Mouse (Mus musculus) forebrain, embryonic 15.5 days (tissue): ENCODE data around the gene Edar. TPM values are rescaled to one million over a fixed set of nuclear protein-coding genes. Genes with fewer than 3 reads are reported as not detected.
A peak's percentile ranks its signal among the peaks of the same experiment; 100 is the strongest.

Source experiments
- ATAC-seq: fragments of 200-750 bp; cut with Nextera tagmentation; replicated peaks from 2 replicates; pipeline ENCODE4 v1.8.0; 2017; ENCODE audit warnings: mild to moderate bottlenecking, moderate TSS enrichment, moderate library complexity
- H3K27ac ChIP-seq: fragments of 300-500 bp; sonication (generic); replicated peaks from 2 replicates; pipeline ENCODE4 v1.5.1; 2015; ENCODE audit warnings: mild to moderate bottlenecking, inconsistent platforms
- H3K27me3 ChIP-seq: fragments of 300-500 bp; sonication (generic); 2 replicates; pipeline ENCODE4 v1.6.1; 2015; ENCODE audit warnings: inconsistent platforms
- H3K36me3 ChIP-seq: fragments of 300-500 bp; sonication (generic); 2 replicates; pipeline ENCODE4 v1.6.1; 2015; ENCODE audit warnings: mild to moderate bottlenecking, inconsistent platforms
- H3K4me1 ChIP-seq: fragments of 300-500 bp; sonication (generic); 2 replicates; pipeline ENCODE4 v1.6.1; 2015; ENCODE audit warnings: inconsistent platforms
- H3K4me2 ChIP-seq: fragments of 300-500 bp; sonication (generic); replicated peaks from 2 replicates; pipeline ENCODE4 v1.6.1; 2015; ENCODE audit warnings: mild to moderate bottlenecking, inconsistent platforms
- H3K4me3 ChIP-seq: fragments of 300-500 bp; sonication (generic); 2 replicates; pipeline ENCODE4 v1.5.1; 2015; ENCODE audit warnings: mild to moderate bottlenecking, inconsistent platforms
- H3K9ac ChIP-seq: fragments of 300-500 bp; sonication (generic); replicated peaks from 2 replicates; pipeline ENCODE4 v1.6.1; 2015; ENCODE audit warnings: mild to moderate bottlenecking, inconsistent platforms
- H3K9me3 ChIP-seq: fragments of 300-500 bp; sonication (generic); 2 replicates; pipeline ENCODE4 v1.6.1; 2016; ENCODE audit warnings: inconsistent platforms
- WGBS: fragments of 180-500 bp; shearing (Covaris S2); methylation state at CpG from one replicate; pipeline ENCODE4 v1.1.7; 2015; ENCODE audit warnings: mixed read lengths; 5-methylcytosine and 5-hydroxymethylcytosine counted together
- polyA plus RNA-seq: library from polyadenylated mRNA; unstranded; fragments of >200 nt; fragmentation: Nextera tagmentation; extraction: Ambion mirVana; gene quantifications from 2 replicates; pipeline ENCODE4 v1.2.1, GENCODE M21; 2015

The Edar gene
- polyA plus RNA-seq, 1 experiment from 2014 or later: 0.90 TPM

DNA sequence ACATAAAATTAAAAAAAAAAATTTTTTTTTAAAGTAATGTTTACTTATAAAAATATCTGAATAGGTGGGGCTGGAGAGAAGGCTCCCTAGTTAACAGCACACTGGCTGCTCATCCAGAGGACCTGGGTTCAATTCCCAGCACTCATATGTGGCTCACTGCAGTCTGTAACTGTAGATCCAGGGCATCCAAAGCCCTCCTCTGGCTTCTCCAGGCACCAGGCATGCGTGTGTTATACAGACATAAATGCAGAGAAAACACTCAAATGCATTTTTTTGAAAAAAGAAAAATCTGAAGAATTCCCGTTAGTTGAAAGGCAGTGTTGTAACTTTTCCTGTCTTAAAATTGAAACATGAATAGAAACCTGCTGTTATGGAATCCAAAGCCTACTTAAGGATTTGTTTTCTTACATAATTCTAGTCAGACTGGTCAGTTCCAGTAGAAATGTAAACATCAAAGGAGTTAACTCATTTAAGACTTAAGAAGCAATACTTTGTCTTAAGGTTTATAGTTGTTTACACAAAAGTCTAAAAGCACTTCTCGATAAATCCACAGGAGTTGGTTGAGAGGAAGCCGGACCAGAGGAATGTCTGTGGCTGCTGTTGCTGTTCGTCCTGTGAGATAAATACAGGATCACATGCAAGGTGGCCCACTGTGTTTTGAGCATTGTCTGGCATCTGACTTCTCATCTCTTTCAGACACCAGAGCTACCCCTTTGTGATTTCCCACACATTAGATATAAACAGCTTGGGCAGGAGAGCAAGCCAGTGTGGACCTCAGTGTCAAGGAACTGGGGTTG, 89.8 kb downstream of the Edar start:
- no peaks in the 10 kb centered on the region for H3K27me3 ChIP-seq
- H3K4me2 ChIP-seq: no peak overlapping the region
- WGBS: 81% methylated on average over 5 of the region's 5 CpGs
- no peak overlapping the region for H3K4me3 ChIP-seq
- no peaks in the 10 kb centered on the region for H3K9me3 ChIP-seq
- H3K4me1 ChIP-seq: no peaks in the 10 kb centered on the region
- no peak overlapping the region for H3K9ac ChIP-seq
- H3K27ac ChIP-seq: no peak overlapping the region
- no peaks in the 10 kb centered on the region for H3K36me3 ChIP-seq
- ATAC-seq: no peak

DNA sequence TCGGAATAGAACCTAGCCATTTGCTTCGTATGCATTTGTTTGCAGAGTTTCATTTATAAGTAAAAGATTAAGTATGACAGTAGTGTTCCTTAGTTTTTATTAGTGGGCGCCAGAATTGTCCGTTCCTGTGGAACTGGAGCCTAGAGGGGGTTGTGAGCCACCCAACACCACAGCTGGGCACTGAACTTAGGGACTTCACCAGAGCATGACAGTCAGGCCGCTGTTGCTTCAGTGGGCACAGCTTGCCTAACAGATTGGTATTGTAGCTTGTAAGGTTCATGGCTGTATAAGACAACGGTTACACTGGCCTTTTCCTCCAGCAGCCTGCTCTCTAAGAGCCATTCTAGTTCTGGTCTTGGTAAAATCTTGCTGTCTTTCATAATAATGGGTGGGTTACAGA, 114.9 kb downstream of the Edar start:
- no peaks in the 10 kb centered on the region for H3K9me3 ChIP-seq
- no peak for ATAC-seq
- WGBS: 92% methylated on average over 6 of the region's 6 CpGs

DNA sequence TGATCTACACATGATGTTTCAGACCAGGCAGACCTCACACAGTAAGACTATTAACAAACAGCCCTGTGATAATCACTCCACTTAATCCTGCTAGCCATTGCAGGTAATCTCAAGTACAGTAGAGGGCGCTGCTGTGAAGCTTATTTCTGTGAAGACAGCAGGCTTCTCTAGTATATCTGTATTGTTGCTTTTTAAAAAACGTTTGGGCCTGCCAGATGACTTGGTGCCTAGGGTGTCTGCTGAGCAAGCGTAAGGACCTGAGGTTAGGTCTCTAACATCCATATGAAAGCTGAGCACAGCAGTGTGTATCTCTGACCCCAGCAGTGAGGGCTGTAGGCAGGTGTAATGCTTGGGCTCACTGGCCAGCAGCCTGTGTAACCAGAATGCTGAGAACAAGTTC, 115.6 kb downstream of the Edar start:
- WGBS: 16% methylated on average over 3 of the region's 3 CpGs
- peak; percentile 87 for ATAC-seq
- H3K36me3 ChIP-seq: no peaks in the 10 kb centered on the region
- H3K4me2 ChIP-seq: no peak overlapping the region
- H3K27me3 ChIP-seq: no peaks in the 10 kb centered on the region
- no peak overlapping the region for H3K4me3 ChIP-seq
- no peak overlapping the region for H3K27ac ChIP-seq
- H3K4me1 ChIP-seq: 0 out of 2 replicates have a peak, but pooled peaks cover 2% of the 10 kb centered on the region
- no peak overlapping the region for H3K9ac ChIP-seq
- H3K9me3 ChIP-seq: no peaks in the 10 kb centered on the region

More for the DNA sequence above, 114.9 kb downstream of the Edar start:
- 0 out of 2 replicates have a peak, but pooled peaks cover 2% of the 10 kb centered on the region for H3K4me1 ChIP-seq
- H3K36me3 ChIP-seq: no peaks in the 10 kb centered on the region
- no peak overlapping the region for H3K4me3 ChIP-seq
- no peaks in the 10 kb centered on the region for H3K27me3 ChIP-seq
- H3K27ac ChIP-seq: no peak overlapping the region
- no peak overlapping the region for H3K4me2 ChIP-seq
- H3K9ac ChIP-seq: no peak overlapping the region

DNA sequence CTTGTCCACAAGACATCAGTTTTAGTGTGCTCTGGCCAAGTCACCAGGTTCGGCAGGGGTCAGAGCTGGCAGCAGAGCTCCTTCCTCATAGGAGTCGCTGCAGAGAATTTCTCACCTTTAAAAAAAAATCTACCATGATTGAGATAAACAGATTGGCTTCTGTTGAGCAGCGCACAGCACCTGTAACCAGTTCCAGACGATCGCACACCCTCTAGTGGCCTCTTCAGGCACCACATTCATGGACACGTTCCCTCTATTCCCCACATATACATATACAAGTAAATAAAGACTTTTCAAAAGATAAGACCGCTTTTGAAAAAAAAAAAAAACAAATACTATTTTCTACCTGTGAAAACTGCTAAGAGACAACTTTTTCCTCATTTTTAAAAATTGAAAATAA, 116.4 kb downstream of the Edar start:
- Histone ChIP-seq H3K4me3 (no peak overlapping the region), H3K27me3 (no peaks in the 10 kb centered on the region), H3K4me2 (no peak overlapping the region), H3K9me3 (no peaks in the 10 kb centered on the region), H3K9ac (no peak overlapping the region), H3K4me1 (0 out of 2 replicates have a peak, but pooled peaks cover 2% of the 10 kb centered on the region), H3K36me3 (no peaks in the 10 kb centered on the region), H3K27ac (no peak overlapping the region)
- 31% methylated on average over 7 of the region's 7 CpGs for WGBS
- 0 out of 2 replicates have a peak, but pooled peaks have one; percentile 70 for ATAC-seq

DNA sequence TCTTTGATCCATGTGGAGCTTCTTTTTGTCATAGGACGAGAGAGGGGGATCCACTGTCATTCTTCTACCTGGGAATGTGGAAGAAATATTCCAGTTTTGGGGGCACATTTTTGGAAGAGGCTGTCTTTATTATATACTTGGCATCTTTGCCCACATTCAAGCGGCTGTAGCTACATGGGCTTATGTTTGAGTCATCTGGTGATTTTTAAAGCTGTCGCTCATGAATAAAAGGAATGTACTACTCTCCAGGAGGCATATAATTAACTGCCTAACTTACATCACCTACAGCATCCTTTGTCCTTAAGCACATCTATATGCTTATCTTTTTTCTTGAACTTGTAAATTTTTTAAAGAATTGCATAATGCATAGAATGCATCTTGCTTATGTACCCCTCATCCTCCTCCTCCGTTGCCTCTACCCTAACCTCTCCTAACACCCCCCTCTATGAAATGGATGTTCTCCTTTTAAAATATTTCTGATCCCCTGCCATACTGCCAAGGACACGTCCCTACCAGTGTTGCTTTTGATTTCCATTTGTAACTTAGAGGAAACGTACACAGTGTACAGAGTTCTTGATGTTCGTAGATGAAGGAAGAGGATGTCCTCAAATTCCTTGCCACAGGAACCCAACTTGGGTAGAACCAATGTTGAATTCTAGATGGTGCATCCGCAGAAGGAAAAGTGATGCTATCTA, 120.6 kb downstream of the Edar start:
- WGBS: 85% methylated on average over 8 of the region's 8 CpGs
- no peak overlapping the region for H3K4me3 ChIP-seq
- no peaks in the 10 kb centered on the region for H3K36me3 ChIP-seq
- no peak overlapping the region for H3K9ac ChIP-seq
- no peaks in the 10 kb centered on the region for H3K27me3 ChIP-seq
- H3K4me2 ChIP-seq: no peak overlapping the region
- no peaks in the 10 kb centered on the region for H3K9me3 ChIP-seq
- H3K4me1 ChIP-seq: no peaks in the 10 kb centered on the region
- no peak for ATAC-seq
- no peak overlapping the region for H3K27ac ChIP-seq

Other genes with a start within 250 kb of the Edar start
- 19.7 and 21.5 TPM in 2 replicates for gene Ranbp2, start 228.7 kb downstream of the Edar start, polyA plus RNA-seq
- 11.3 and 12.1 TPM in 2 replicates for gene Ccdc138, start 177.7 kb downstream of the Edar start, polyA plus RNA-seq
- not detected in 2 replicates for gene Gm17542, start 42.6 kb upstream of the Edar start, polyA plus RNA-seq
- gene Sh3rf3, start 137.7 kb upstream of the Edar start, polyA plus RNA-seq: 12.5 and 13.1 TPM in 2 replicates